Mouse (Mus musculus) T-helper 2 cell (primary cell): ENCODE measurements around the gene Zbtb37.

Experiments
- in situ Hi-C: fragments of 300-600 bp; cut with MboI, MseI; formaldehyde crosslinking; loops from one replicate; pipeline ENCODE4 v1.15.1; 2025; ENCODE audit warnings: high pct_unique_total_duplicates

Gene Zbtb37

GRCm38 (mm10) chr1:161034435-161035280, at the start of gene Zbtb37:
TSS of gene Zbtb37 (minus strand) at chr1:161034849.
- in situ Hi-C loops: no loop called here

- in situ Hi-C loops: no loop called here
These were observed 42.6 kb upstream of the Zbtb37 start for GRCm38 (mm10) chr1:161077243-161077642.

- in situ Hi-C loops: no loop called here
These were observed 41.6 kb upstream of the Zbtb37 start for GRCm38 (mm10) chr1:161076238-161076637.

- in situ Hi-C loops: no loop called here
These were observed 36.6 kb upstream of the Zbtb37 start for GRCm38 (mm10) chr1:161071272-161071620.

GRCm38 (mm10) chr1:161070352-161071271, 36.0 kb upstream of the Zbtb37 start, which contains the start of the genes Dars2 and Cenpl:
TSS of gene Dars2 (minus strand) at chr1:161070658.
TSS of gene Cenpl (plus strand) at chr1:161070713.
- in situ Hi-C loops: no loop called here

GRCm38 (mm10) chr1:161063351-161063750, 28.7 kb upstream of the Zbtb37 start:
- in situ Hi-C loops: no loop called here

GRCm38 (mm10) chr1:161057164-161057563, 22.5 kb upstream of the Zbtb37 start:
- in situ Hi-C loops: no loop called here

GRCm38 (mm10) chr1:161046972-161047371, 12.3 kb upstream of the Zbtb37 start:
- in situ Hi-C loops: loop anchor here (5.0 kb wide), 1 partner anchor 130 kb away; no protein-coding TSS in a partner anchor

GRCm38 (mm10) chr1:161041261-161042020, 6.8 kb upstream of the Zbtb37 start:
- in situ Hi-C loops: no loop called here

- in situ Hi-C loops: no loop called here
These were observed 6.2 kb upstream of the Zbtb37 start for GRCm38 (mm10) chr1:161040855-161041254.

- in situ Hi-C loops: no loop called here
These were observed 5.7 kb upstream of the Zbtb37 start for GRCm38 (mm10) chr1:161040426-161040770.

- in situ Hi-C loops: no loop called here
These were observed 5.2 kb upstream of the Zbtb37 start for GRCm38 (mm10) chr1:161039741-161040425.

- in situ Hi-C loops: no loop called here
These were observed 4.5 kb upstream of the Zbtb37 start for GRCm38 (mm10) chr1:161038968-161039721.

GRCm38 (mm10) chr1:161038004-161038403, 3.4 kb upstream of the Zbtb37 start:
- in situ Hi-C loops: no loop called here

- in situ Hi-C loops: no loop called here
These were observed 3.0 kb upstream of the Zbtb37 start for GRCm38 (mm10) chr1:161037599-161037998.

- in situ Hi-C loops: no loop called here
These were observed 2.4 kb upstream of the Zbtb37 start for GRCm38 (mm10) chr1:161037026-161037425.

GRCm38 (mm10) chr1:161036411-161036841, 1.8 kb upstream of the Zbtb37 start:
- in situ Hi-C loops: no loop called here

- in situ Hi-C loops: no loop called here
These were observed 1.2 kb upstream of the Zbtb37 start for GRCm38 (mm10) chr1:161035786-161036404.

GRCm38 (mm10) chr1:161035281-161035785, 684 bp upstream of the Zbtb37 start:
- in situ Hi-C loops: no loop called here
